Mouse (Mus musculus) heart, postnatal 0 days (tissue): Measurements from ENCODE around the gene Zfp180. TPM values are rescaled to one million over a fixed set of nuclear protein-coding genes. Genes with fewer than 3 reads are reported as not detected.

Source experiments
- ATAC-seq: fragments of 200-750 bp; cut with Nextera tagmentation; 2 replicates; pipeline ENCODE4 v1.8.0; 2017; ENCODE audit warnings: low read depth, moderate number of reproducible peaks, moderate library complexity; ENCODE audit not compliant: insufficient read depth
- DNase-seq: peaks from one replicate; pipeline ENCODE4 v3.0.0-alpha.2; 2016; ENCODE audit warnings: low spot score
- H3K27ac ChIP-seq: fragments of 300-500 bp; sonication (generic); 2 replicates; pipeline ENCODE4 v1.5.1; 2014; ENCODE audit warnings: low read depth, mild to moderate bottlenecking
- H3K27me3 ChIP-seq: fragments of 300-500 bp; sonication (generic); 2 replicates; pipeline ENCODE4 v1.6.1; 2014; ENCODE audit warnings: low read length, mixed read lengths; ENCODE audit not compliant: control insufficient read depth, insufficient read depth
- H3K36me3 ChIP-seq: fragments of 300-500 bp; sonication (generic); replicated peaks from 2 replicates; pipeline ENCODE4 v1.6.1; 2014; ENCODE audit warnings: low read length, mixed read lengths; ENCODE audit not compliant: control insufficient read depth, insufficient read depth
- H3K4me1 ChIP-seq: fragments of 300-500 bp; sonication (generic); 2 replicates; pipeline ENCODE4 v1.6.1; 2014; ENCODE audit warnings: antibody characterized with exemption; ENCODE audit not compliant: control insufficient read depth, insufficient read depth
- H3K4me2 ChIP-seq: fragments of 300-500 bp; sonication (generic); 2 replicates; pipeline ENCODE4 v1.6.1; 2014; ENCODE audit warnings: low read depth, mild to moderate bottlenecking, low read length, moderate library complexity
- H3K4me3 ChIP-seq: fragments of 300-500 bp; sonication (generic); 2 replicates; pipeline ENCODE4 v1.5.1; 2014; ENCODE audit warnings: low read depth, low read length
- H3K9ac ChIP-seq: fragments of 300-500 bp; sonication (generic); replicated peaks from 2 replicates; pipeline ENCODE4 v1.6.1; 2014; ENCODE audit warnings: low read depth, low read length, mixed read lengths
- H3K9me3 ChIP-seq: fragments of 300-500 bp; sonication (generic); replicated peaks from 2 replicates; pipeline ENCODE4 v1.6.1; 2016; ENCODE audit warnings: low read length; ENCODE audit not compliant: control insufficient read depth
- CTCF ChIP-seq: IDR thresholded peaks from 2 replicates; pipeline ENCODE4 v1.5.1; 2016; ENCODE audit warnings: antibody characterized with exemption, control low read depth, low read depth
- EP300 ChIP-seq: IDR thresholded peaks from 2 replicates; pipeline ENCODE4 v1.6.1; 2016; ENCODE audit warnings: antibody characterized with exemption, low read depth
- WGBS: fragments of 180-500 bp; shearing (Covaris S2); extraction: QIAGEN DNeasy Blood & Tissue Kit; methylation state at CpG from one replicate; pipeline ENCODE4 v1.1.7; 2014; 5-methylcytosine and 5-hydroxymethylcytosine counted together
- polyA plus RNA-seq: library from polyadenylated mRNA; unstranded; fragments of >200 nt; fragmentation: Nextera tagmentation; extraction: Ambion mirVana; gene quantifications from 2 replicates; pipeline ENCODE4 v1.2.1, GENCODE M21; 2015
- total RNA-seq: library from RNA; depleted of rRNA; stranded (reverse); fragments of >200 nt; gene quantifications from 2 replicates; pipeline ENCODE4 v1.2.3, GENCODE M21; 2014; ENCODE audit warnings: low replicate concordance

The Zfp180 gene
- total and polyA plus RNA-seq, 2 experiments from 2014 or later, result 7.1 to 19.5 TPM

- H3K9me3 ChIP-seq, result no peaks in the 10 kb centered on the region
- H3K27me3 ChIP-seq, result no peaks in the 10 kb centered on the region
- ATAC-seq (no peak), DNase-seq (no peak)
- no peak overlapping the region for H3K4me2 ChIP-seq
- 94% methylated on average over 12 of the region's 12 CpGs for WGBS
- H3K27ac ChIP-seq, result no peak overlapping the region
- no peak overlapping the region for H3K4me3 ChIP-seq
- no peak overlapping the region for H3K9ac ChIP-seq
- peaks cover 6% of the 10 kb centered on the region; the same call in 1 of the 2 replicates for H3K4me1 ChIP-seq
- 0 out of 2 replicates have a peak, but pooled peaks cover 12% of the 10 kb centered on the region for H3K36me3 ChIP-seq
- no peak for TF ChIP-seq CTCF
- no peak for TF ChIP-seq EP300
Observed at GRCm38 (mm10) chr7:24087485-24088125, 5.9 kb downstream of the Zfp180 start.

GRCm38 (mm10) chr7:24104403-24104802 is 22.7 kb downstream of the Zfp180 start:
- Histone ChIP-seq H3K9me3 (peaks cover 82% of the 10 kb centered on the region), H3K9ac (no peak overlapping the region), H3K36me3 (peaks cover 94% of the 10 kb centered on the region), H3K27ac (no peak overlapping the region), H3K4me3 (no peak overlapping the region), H3K4me2 (no peak overlapping the region), H3K4me1 (no peaks in the 10 kb centered on the region), H3K27me3 (no peaks in the 10 kb centered on the region)
- ATAC-seq (no peak), DNase-seq (no peak)
- no peak for TF ChIP-seq EP300
- TF ChIP-seq CTCF, result no peak
- WGBS, result 91% methylated on average over 9 of the region's 9 CpGs

- H3K36me3 ChIP-seq, result peaks cover 86% of the 10 kb centered on the region
- no peak overlapping the region for H3K9ac ChIP-seq
- ATAC-seq (no peak), DNase-seq (no peak)
- no peak for TF ChIP-seq CTCF
- no peak for TF ChIP-seq EP300
- no peaks in the 10 kb centered on the region for H3K27me3 ChIP-seq
- no peak overlapping the region for H3K27ac ChIP-seq
- H3K4me3 ChIP-seq, result no peak overlapping the region
- WGBS, result 92% methylated on average over 18 of the region's 18 CpGs
- H3K4me1 ChIP-seq, result no peaks in the 10 kb centered on the region
- peaks cover 86% of the 10 kb centered on the region for H3K9me3 ChIP-seq
- no peak overlapping the region for H3K4me2 ChIP-seq
Observed at GRCm38 (mm10) chr7:24105144-24105703, 23.5 kb downstream of the Zfp180 start.

- Histone ChIP-seq H3K9me3 (peaks cover 35% of the 10 kb centered on the region), H3K27me3 (no peaks in the 10 kb centered on the region), H3K4me2 (no peak overlapping the region), H3K4me1 (peaks cover 7% of the 10 kb centered on the region; the same call in 1 of the 2 replicates), H3K36me3 (peaks cover 30% of the 10 kb centered on the region), H3K9ac (no peak overlapping the region), H3K4me3 (no peak overlapping the region), H3K27ac (no peak overlapping the region)
- WGBS, result 93% methylated on average over 7 of the region's 7 CpGs
- ATAC-seq, result no peak
- no peak for DNase-seq
- TF ChIP-seq CTCF (no peak), EP300 (no peak)
Observed at GRCm38 (mm10) chr7:24110839-24111238, 29.1 kb downstream of the Zfp180 start.

GRCm38 (mm10) chr7:24111772-24112155 is 30.0 kb downstream of the Zfp180 start:
- peaks cover 20% of the 10 kb centered on the region for H3K36me3 ChIP-seq
- DNase-seq (no peak), ATAC-seq (peak; percentile 22; the same call in 1 of the 2 replicates)
- no peak overlapping the region for H3K9ac ChIP-seq
- peaks cover 26% of the 10 kb centered on the region for H3K9me3 ChIP-seq
- peaks cover 7% of the 10 kb centered on the region; the same call in 1 of the 2 replicates for H3K4me1 ChIP-seq
- H3K27ac ChIP-seq, result peak overlapping the region; percentile 84
- H3K4me2 ChIP-seq, result peak overlapping the region; percentile 82
- H3K4me3 ChIP-seq, result peak overlapping the region; percentile 71
- TF ChIP-seq CTCF (no peak), EP300 (no peak)
- H3K27me3 ChIP-seq, result no peaks in the 10 kb centered on the region
- 7% methylated on average over 9 of the region's 9 CpGs for WGBS
